Mouse (Mus musculus) heart, postnatal 4 days (tissue): ENCODE measurements at regions not wholly inside any gene's neighbourhood (a gene's known extent, or its start where the extent isn't known, plus 50 kb on each side); places are given as distances from the start of the nearest gene placed in this dataset.

Experiments
- DNase-seq: peaks from one replicate; pipeline ENCODE4 v3.0.0; 2021

GRCm38 (mm10) chr9:120628794-120629560, 57.7 kb downstream of the Rpl14 start:
- no peak for DNase-seq

- DNase-seq, result peak; percentile 12
These were observed 58.4 kb downstream of the Rpl14 start for GRCm38 (mm10) chr9:120629609-120630008.

GRCm38 (mm10) chr9:120632821-120633220, 61.6 kb downstream of the Rpl14 start:
- no peak for DNase-seq

DNA sequence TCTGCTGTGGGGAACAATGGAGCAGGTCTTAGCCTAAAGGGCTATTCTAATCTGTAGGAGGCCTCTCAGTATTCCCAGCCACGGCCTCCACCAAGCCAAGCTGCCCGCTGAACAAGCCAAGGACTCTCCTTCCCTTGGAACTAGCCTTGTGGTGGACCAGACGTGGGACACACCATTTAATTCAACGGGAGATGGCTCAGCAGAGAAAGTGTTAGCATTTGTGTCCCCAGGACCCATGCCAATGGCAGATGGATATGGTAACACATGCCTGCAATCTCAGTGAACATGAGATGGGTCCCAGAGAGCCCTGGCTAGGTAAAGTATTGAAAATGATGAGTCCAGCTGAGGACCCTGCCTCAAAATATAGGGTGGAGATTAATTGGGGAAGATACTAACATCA, 71.4 kb downstream of the Rpl14 start:
- no peak for DNase-seq

- DNase-seq, result no peak
These were observed 72.1 kb downstream of the Rpl14 start for GRCm38 (mm10) chr9:120643371-120643770.

GRCm38 (mm10) chr9:120645776-120646175, 74.5 kb downstream of the Rpl14 start:
- DNase-seq, result no peak

- DNase-seq, result no peak
These were observed 75.8 kb downstream of the Rpl14 start for GRCm38 (mm10) chr9:120646806-120647667.

GRCm38 (mm10) chr9:120647668-120647955, 76.4 kb downstream of the Rpl14 start:
- no peak for DNase-seq

DNA sequence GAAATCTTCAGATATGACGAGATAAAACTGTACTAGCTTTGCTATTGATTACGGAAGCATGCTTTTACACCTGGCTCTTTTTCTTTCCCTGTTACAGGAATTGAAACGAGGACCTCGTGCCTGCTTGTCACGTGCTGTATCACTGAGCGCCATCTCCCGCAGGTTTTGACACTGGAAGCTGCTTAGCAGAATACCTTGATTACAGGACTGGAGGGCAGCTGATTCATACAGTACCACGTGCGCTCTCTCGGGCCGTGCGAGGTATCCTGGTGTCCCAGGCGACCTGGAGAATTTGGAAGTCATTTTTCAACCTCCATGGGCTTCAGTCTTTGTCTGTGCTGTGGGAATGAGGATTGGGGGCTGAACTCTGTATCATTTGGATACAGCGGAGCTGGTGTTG, 81.5 kb downstream of the Rpl14 start:
- no peak for DNase-seq

DNA sequence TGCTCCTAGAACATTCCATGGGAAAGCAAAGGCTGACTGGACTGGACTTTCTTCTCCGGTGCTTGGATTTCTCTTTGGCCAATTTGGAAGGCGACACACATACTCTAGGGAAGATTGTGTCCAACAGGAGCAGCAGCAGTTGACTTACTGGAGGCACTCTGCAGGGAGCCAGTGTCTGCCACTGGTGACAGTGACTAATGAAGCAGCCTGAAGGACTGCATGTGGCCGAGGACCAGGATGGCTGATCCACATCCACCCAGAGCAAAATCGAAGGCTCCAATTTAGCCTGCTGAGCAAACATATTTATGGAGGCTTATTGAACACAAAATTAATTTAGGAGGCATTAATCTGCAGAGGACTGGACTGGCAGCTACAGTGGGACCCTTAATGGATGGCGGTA, 81.9 kb downstream of the Rpl14 start:
- no peak for DNase-seq

- no peak for DNase-seq
These were observed 83.5 kb downstream of the Rpl14 start for GRCm38 (mm10) chr9:120654736-120655135.

GRCm38 (mm10) chr9:120656976-120657375, 85.7 kb downstream of the Rpl14 start:
- peak; percentile 51 for DNase-seq

- no peak for DNase-seq
These were observed 86.5 kb downstream of the Rpl14 start for GRCm38 (mm10) chr9:120657786-120658185.

DNA sequence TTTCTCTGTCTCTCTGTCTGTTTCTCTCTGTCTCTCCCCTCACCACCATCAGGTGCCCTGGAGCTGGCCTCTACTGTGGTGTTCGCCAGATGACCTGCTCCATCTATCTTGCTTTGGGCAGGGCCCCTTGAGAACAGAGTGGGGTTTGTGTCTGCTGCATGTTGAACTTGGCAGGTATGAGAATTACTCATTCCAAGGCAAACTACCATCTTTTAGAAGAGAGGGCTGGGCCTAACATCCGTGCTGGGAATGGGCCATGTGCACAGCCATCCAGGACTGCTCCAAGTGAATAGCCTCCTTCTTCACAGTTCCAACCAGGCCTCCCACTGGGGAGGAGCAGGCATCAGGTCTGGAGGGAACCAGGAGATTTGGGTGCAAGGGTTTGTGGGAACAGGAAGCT, 87.3 kb downstream of the Rpl14 start:
- DNase-seq, result peak; percentile 33

DNA sequence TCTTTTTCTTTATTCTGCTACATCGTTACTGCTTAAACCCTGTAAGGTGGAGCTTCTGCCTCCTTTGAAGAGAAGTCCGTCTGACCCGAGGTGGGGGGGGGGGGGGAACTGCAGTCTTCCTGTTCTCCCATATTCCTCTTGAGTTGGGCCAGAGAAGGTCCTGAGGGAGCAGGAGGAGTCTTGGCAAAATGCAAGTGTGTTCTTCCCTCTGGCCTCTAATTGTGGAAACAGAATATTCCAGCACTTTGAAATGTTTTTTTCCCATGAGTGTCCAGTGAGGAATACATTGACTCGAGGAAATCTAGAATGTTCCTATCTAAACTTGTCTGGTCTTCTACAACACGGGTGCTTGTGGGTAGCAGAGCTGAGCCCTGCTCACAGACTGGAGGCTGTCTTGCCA, 90.0 kb downstream of the Rpl14 start:
- DNase-seq, result no peak

DNA sequence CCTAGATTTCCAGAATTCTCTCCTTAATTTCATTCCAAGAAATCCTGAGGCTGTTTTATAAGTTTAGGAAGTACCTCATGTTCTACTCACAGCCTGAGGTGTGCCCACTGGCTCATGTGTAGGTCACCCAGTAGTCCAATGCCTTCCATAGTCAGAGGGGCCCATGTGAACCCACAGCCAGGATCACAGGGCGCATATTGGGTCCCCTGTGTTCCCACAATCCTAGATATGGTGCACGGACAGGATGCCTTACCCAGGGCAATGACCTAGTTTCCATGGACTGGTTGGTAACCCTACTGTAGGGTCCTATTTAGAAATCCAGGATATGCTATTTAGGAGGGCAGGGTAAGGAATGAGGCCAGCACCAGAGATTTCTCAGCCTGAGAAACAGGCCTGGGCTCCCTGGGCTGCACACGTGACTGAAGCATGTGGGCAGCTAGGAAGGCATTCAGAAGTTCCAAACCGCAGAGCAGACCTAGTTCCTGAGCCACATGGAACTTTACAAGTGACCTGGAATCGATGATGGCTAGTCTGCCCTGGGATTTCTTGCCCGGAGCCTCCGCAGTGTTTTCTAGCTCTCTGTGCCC, 90.5 kb downstream of the Rpl14 start:
- no peak for DNase-seq

GRCm38 (mm10) chr9:120663181-120663580, 91.9 kb downstream of the Rpl14 start:
- no peak for DNase-seq

DNA sequence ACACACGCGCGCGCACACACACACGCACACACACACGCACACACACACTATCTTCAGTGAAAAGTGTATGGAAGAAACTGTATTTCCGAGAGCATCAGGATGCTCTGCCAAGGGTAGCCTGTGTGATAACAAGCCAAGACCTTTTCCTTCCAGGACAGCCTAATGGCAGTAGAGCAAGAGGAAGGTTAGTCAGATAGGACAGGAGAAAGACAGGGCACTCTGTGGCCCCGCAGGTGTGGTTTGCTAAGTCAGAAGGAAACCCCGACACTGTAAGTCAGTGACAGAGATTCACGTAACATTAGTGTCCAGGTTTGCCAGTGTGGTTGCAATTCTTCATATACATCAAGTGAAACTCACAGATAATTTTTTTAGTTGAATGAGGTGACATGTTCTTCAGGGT, 92.8 kb downstream of the Rpl14 start:
- no peak for DNase-seq

GRCm38 (mm10) chr9:120672452-120672851, 101.2 kb downstream of the Rpl14 start:
- no peak for DNase-seq

DNA sequence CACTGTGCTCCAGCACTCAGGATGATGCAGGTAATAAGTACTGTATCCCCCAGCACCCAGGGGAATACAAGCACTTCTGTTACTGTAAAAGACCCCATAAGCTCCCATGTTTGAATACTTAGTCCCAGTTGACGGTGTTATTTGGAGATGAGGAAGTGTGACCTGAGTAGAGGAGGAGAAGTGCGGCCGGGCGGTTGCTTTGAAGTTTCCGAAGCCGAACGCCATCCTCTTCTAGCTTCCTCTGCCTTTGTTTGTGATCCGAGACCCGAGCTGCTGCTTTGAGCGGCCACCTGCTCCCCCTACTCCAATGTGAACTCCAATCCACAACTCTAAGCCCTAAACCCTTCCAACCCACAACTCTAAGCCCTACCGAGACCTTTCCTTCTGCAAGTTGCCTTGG, 103.6 kb downstream of the Rpl14 start:
- DNase-seq, result no peak

DNA sequence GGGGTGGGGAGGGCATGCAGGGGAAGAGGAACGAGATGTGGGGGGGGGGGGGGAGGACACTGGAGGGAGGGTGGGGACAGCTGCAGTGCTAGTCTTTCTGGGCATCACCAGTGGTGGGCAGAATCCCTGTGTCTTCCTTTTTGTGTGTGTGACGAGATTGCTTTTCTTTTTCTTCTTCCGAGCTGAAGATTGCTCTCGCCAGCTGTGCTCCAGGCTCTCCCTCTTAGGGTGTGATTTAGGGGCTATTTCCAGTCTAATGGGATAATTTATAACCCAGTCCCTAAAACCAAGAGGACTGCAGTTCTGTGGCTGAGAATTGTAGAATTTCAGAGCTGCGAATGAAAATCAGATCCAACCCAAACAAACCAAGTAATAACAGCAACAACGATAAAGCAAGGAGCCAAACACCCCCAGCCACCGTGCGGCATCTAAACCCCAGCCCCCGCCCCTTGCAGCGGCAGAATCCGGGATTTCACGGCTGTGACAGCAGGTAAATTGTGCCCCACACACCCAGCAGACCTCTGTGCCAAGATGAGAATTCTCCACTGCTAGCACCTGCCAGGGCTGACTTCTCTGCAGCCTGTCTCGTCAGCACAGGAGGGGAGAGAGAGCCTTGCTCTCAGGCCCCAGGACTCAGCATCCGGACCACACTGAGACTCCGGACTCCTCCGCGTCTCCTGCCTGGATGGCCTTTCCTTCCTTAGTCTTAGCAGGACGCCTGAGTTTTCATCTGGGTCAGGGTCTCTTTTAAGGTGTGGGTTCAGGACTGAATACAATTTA, 104.3 kb downstream of the Rpl14 start:
- DNase-seq, result no peak

DNA sequence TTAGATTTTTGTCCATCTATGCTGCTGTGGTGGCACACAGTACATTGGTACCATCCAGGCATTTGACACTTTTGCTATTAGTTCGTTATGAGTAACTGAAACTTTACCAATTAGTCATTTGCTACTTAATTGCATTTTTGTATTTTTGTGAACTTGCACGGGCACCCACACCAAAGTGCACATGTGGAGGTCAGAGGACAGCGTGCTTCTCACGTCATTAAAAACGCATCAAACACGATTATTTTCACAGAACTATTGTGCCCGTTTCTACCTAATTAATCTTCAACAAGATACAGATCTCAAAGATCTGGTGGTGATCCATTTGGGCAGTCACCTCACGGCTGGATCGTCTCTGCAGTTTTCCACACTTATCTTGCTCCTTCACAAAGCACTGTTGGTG, 105.1 kb downstream of the Rpl14 start:
- no peak for DNase-seq

GRCm38 (mm10) chr9:120676771-120677170, 105.5 kb downstream of the Rpl14 start:
- DNase-seq, result no peak
